Mouse (Mus musculus) layer of hippocampus, adult 8-10 months (tissue): ENCODE data around the gene Dusp1. TPM values are rescaled to one million over a fixed set of nuclear protein-coding genes. Genes with fewer than 3 reads are reported as not detected.

Experiments
- DNase-seq, 2 experiments: peaks; one replicate each; pipeline ENCODE4 v3.0.0; 2022; ENCODE audit warnings: low spot score in 2 of 2
- total RNA-seq, 4 experiments: library from RNA; stranded (reverse); gene quantifications; 2 replicates each; pipeline ENCODE4 v1.2.4; 2022

Gene Dusp1
- total RNA-seq, 4 experiments from 2014 or later: 13.6 to 22.6 (median 20.6) TPM

- peak; percentile 80 to 88 for DNase-seq
These were observed 663 bp downstream of the Dusp1 start, which contains the start of gene Ergic1 for GRCm38 (mm10) chr17:26561290-26561640. TSS of gene Ergic1 (plus strand) at chr17:26561489.

- no peak for DNase-seq
These were observed 1.2 kb downstream of the Dusp1 start for GRCm38 (mm10) chr17:26560526-26561289.

DNA sequence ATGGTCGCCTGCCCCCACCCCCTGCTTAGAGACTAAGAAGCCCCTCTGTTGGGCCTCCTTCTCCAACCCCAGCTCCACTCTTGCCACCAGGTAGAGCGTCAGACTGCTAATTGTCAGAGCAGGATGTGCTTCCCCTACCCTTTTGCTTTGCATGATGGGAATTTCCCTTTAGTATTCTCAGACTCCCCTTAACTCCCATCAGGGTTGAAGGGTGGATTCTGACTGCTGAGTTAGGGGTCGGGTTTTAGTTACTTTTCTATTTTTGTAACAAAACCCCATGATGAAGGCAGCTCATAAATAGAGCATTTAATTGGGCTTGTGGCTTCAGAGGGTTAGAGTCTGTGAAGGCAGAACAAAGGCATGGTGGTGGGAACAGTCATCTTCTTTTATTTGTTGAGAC lies 8.9 kb downstream of the Dusp1 start:
- no peak for DNase-seq

- DNase-seq: no peak
These were observed 10.8 kb downstream of the Dusp1 start for GRCm38 (mm10) chr17:26551104-26551503.

DNA sequence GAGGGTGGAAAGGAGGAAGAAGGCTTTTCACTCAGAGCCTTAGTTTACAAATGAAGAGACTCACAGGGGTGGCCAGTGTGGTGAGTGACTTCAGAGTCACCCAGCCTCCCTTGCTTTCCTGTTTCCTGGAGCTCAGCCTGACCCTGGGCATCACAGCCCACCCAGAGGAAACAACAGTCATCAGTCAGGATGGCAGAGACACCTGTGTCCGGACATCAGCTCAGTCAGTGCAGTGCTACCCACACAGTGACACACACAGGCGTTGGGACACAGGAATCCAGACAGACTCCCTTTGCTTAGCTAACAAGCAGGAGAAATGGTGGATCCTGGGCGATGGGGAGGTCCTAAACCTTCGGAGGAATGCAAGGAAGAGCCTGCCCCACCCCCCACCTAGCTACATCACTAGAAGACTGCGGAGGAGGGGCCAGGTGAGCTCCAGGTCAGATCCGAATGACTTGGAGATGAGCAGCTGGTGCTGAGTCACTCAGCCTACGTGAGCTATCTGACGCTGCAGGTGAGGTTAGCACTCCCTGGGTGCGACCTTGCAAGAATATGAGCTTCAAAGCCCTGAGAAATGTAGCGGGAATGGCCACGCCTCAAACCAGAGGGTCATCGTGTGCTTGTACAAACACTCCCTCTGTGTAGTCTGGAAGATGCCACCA lies 12.6 kb downstream of the Dusp1 start:
- no peak for DNase-seq

GRCm38 (mm10) chr17:26548566-26548965 lies 13.4 kb downstream of the Dusp1 start:
- no peak for DNase-seq

- DNase-seq: no peak
These were observed 14.2 kb downstream of the Dusp1 start for GRCm38 (mm10) chr17:26547771-26548170.

- DNase-seq: no peak
These were observed 17.5 kb downstream of the Dusp1 start for GRCm38 (mm10) chr17:26544319-26544963.

GRCm38 (mm10) chr17:26540083-26540482 lies 21.8 kb downstream of the Dusp1 start:
- DNase-seq: no peak

DNA sequence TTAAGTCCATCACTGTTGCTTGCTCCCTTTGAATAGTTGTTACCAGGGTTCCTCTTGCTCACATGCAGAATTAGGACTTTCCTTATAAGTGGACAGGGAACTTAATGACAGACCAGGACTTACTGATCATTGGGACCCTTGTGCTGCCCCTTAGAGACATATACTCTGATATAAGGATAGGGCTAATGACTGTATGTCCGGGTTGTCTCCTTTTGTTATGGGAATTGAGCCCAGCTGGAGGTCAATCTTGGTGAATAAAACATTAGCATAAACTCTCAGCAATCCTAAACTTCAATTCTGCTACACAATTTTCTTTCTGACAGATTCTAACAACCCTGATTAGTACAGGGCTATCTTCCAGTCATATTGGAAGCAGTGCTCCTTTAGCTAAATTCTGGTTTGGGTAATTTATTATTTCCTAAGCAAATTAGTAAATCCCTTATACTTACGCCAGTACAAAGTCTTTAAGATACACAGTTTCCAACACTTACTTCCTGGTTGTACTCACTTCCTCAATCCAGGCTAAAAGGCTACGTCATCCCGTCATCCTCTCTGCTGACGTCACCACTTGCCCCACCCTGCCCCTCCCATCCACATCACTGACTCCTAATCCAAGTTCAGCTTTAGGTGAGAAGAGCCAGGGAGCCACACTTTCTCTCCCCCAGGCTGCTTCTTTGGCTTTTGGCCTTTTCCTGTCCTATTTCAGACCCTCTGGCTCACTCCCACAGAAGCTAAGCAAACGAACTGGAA lies 24.0 kb downstream of the Dusp1 start:
- DNase-seq: no peak

- DNase-seq: no peak
These were observed 26.4 kb downstream of the Dusp1 start for GRCm38 (mm10) chr17:26535251-26536136.

DNA sequence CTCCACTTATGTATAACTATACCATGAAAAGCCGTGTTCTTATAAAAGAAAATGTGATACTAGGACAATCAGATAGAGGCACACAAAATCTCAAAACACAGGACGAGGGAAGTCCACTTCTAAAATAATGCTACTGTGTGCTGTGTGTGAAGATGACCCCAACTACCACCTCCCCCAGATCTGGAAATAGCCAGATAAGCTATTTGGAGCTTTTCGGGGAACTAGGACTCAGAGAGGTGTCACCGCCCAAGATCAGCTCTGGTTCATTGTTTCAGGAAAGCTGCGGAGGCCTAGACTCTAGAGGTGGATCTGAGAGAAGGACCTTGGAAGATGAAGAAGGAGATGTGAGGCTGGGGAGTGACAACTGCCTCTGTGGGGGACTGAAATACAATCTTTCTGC lies 27.2 kb downstream of the Dusp1 start:
- DNase-seq: no peak

- no peak for DNase-seq
These were observed 28.0 kb downstream of the Dusp1 start for GRCm38 (mm10) chr17:26533871-26534372.

DNA sequence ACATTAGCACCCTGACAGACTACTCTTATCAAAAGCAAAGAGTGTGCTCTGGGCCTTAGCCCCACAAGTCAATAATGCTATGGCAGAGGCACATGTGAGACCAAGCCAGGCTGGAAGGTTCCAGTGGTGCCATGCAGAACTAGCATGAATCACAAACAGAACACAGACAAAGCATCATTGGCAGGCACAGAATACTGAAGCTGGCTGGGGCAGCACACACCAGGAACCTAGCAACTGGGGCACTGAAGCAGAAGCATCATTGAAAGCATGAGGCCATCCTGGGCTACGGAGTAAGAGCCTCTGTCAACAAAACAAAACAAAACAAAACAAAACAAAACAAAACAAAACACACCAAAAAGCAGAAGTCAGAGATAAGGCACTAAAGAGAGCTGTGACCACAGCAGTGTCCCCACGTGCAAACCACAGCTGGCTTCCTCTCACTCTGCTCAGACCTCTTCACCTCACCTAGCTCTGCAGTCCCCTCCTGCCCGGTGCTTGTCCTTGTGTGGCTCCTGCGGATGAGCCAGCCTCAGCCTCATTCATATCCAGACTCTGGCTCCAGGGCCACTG lies 29.4 kb downstream of the Dusp1 start:
- no peak for DNase-seq

DNA sequence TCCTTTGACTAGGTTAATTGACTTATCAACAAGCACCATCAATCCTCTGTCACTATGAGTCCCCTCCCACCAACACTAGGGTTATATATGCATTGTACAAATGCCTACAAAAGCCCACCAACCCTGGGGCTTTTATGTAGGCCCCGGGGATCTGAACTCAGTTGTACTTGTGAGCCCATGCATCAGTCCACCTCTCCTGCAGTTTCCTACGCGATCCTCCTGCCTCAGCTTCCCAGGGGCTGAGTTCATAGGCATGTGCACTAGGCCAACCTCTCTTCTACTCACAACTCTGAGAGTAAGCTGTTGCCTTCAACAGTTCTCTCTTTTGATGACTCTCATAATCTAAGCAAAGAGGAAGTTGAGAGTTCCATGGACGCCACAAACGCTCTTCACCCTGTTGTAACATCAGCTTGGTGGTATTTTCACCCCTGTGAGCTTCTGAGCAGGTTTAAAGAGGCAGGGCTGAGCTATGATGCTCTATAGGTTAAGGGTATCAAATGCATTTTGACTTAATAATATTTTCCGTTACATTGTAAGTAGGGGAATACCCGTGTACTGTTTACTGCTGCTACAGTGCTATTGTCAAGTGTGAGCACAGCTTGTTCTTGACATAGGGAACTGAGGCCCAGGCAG lies 30.4 kb downstream of the Dusp1 start:
- no peak for DNase-seq

GRCm38 (mm10) chr17:26530590-26531081 lies 31.3 kb downstream of the Dusp1 start:
- no peak for DNase-seq

GRCm38 (mm10) chr17:26529791-26530241 lies 32.1 kb downstream of the Dusp1 start:
- DNase-seq: no peak

DNA sequence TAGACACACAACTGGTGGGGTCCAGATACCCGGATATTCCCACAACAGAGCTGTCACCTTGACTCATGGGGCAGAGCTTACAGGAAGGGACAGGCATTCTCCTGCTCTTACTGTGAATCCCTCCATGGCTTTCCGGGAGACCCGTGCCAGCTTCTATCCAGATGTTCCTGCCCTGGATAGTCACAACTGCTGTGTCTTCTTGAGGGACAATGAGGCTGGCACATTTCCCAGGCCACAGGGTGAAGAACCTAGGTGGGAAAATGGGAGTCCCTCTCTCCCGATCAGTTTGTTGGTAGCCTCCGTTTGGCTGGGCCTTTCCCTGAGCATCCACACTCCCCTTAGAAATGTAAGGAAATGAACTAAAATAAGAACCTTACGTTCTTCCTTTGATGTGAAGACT lies 33.2 kb downstream of the Dusp1 start:
- no peak for DNase-seq

GRCm38 (mm10) chr17:26527291-26527690 lies 34.6 kb downstream of the Dusp1 start:
- DNase-seq: no peak
